Mouse (Mus musculus): ENCODE results near the gene 4930522L14Rik. TPM values are rescaled to one million over a fixed set of nuclear protein-coding genes. Genes with fewer than 3 reads are reported as not detected.

Gene 4930522L14Rik
- polyA plus RNA-seq (2012; rRNA removed) = 2.7 and 2.9 TPM in 2 replicates

DNA sequence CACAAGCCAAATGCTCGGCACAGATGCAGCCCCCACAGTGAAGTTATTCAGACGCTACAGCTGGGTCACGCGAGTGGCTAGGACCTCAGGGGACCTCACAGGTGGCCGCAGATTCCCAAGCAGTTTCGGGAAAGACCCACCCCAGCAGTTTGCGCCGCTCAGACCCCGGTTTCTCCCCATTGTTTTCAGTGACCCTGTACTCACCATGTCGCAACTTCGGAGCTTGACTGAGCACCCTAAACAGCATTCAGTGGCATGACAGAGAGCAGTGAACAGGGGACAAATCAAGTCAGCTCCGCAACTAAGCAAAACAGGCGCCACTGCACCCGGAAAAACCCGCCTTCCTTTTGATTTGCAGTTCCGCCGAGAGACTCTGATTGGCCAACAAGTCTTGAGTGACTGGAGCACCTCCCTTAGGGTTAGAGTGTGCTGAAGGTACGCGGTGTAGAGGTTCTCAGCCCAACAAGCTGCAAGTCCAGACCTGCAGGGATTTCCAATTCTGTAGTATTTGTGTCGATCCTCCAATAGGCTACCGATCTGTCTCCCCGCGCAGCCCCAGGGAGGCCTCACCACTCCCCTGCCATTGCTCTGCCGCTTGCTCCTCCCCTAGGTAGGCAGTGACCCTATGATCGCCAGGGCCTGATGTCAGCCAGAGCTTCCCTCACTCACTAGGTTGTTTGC lies at the start of gene 4930522L14Rik:
Gene 4930522L14Rik (minus strand): TSS at position 496 of the 681 bp plus-strand sequence.

DNA sequence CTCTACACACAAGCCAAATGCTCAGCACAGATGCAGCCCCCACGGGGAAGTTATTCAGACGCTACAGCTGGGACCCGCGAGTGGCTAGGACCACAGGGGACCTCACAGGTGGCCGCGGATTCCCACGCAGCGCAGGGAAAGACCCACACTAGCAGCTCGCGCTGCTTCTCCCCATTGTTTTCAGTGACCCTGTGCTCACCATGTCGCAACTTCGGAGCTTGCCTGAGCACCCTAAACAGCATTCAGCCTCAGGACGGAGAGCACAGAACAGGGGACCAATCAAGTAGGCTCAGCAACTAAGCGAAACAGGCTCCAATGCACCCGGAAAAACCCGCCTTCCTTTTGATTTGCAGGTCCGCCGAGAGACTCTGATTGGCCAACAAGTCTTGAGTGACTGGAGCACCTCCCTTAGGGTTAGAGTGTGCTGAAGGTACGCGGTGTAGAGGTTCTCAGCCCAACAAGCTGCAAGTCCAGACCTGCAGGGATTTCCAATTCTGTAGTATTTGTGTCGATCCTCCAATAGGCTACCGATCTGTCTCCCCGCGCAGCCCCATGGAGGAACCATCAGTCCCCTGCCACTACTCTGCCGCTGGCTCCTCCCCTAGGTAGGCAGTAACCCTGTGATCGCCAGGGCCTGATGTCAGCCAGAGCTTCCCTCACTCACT lies 61.0 kb downstream of the 4930522L14Rik start, which contains the start of gene 5430403G16Rik:
Gene 5430403G16Rik (minus strand): TSS at position 505 of the 665 bp plus-strand sequence.

Other genes with a start within 250 kb of the 4930522L14Rik start
- 3.9 and 4.2 TPM in 2 replicates for gene Crlf2, start 192.9 kb downstream of the 4930522L14Rik start, polyA plus RNA-seq (2012; rRNA removed)
- 0.25 and 0.27 TPM in 2 replicates for gene 5430403G16Rik, start 60.8 kb downstream of the 4930522L14Rik start, polyA plus RNA-seq (2012; rRNA removed)
- gene Gm15446, start 171.5 kb upstream of the 4930522L14Rik start, polyA plus RNA-seq (2012; rRNA removed) = 0.02 TPM in 2 replicates
- 5.0 and 5.3 TPM in 2 replicates for gene Zfp932, start 244.6 kb upstream of the 4930522L14Rik start, polyA plus RNA-seq (2012; rRNA removed)

Data from liver, embryonic 14 days (tissue).